Mouse (Mus musculus): ENCODE measurements around the gene Smyd4. TPM values are rescaled to one million over a fixed set of nuclear protein-coding genes. Genes with fewer than 3 reads are reported as not detected.

Gene Smyd4
- polyA plus RNA-seq, 1 experiment from 2014 or later: 15.1 TPM

- Histone ChIP-seq H3K9ac (no peak overlapping the region), H3K4me1 (peaks cover 11% of the 10 kb centered on the region), H3K27ac (no peak overlapping the region), H3K9me3 (no peaks in the 10 kb centered on the region), H3K36me3 (peaks cover 33% of the 10 kb centered on the region), H3K27me3 (replicated peaks) (no peaks in the 10 kb centered on the region), H3K4me3 (no peak overlapping the region), H3K4me2 (replicated peaks) (no peak overlapping the region)
- WGBS: 86% methylated on average over 7 of the region's 7 CpGs
- no peak for ATAC-seq (ENCODE audit: low FRiP score, low read depth)
Observed at GRCm38 (mm10) chr11:75449695-75450094, 101.5 kb downstream of the Smyd4 start.

- no peak for ATAC-seq (ENCODE audit: low FRiP score, low read depth)
- no peaks in the 10 kb centered on the region for H3K9me3 ChIP-seq
- H3K4me2 ChIP-seq (replicated peaks): 0 out of 2 replicates have a peak overlapping the region, but pooled peaks have one; percentile 3
- no peaks in the 10 kb centered on the region for H3K27me3 ChIP-seq (replicated peaks)
- peaks cover 18% of the 10 kb centered on the region for H3K4me1 ChIP-seq
- 88% methylated on average over 8 of the region's 8 CpGs for WGBS
- H3K27ac ChIP-seq: no peak overlapping the region
- peaks cover 28% of the 10 kb centered on the region for H3K36me3 ChIP-seq
- no peak overlapping the region for H3K9ac ChIP-seq
- no peak overlapping the region for H3K4me3 ChIP-seq
Observed at GRCm38 (mm10) chr11:75450304-75450908, 102.2 kb downstream of the Smyd4 start.

GRCm38 (mm10) chr11:75450936-75451335 lies 102.7 kb downstream of the Smyd4 start:
- Histone ChIP-seq H3K4me3 (no peak overlapping the region), H3K9ac (no peak overlapping the region), H3K27ac (no peak overlapping the region), H3K36me3 (peaks cover 25% of the 10 kb centered on the region), H3K4me1 (peaks cover 18% of the 10 kb centered on the region), H3K27me3 (replicated peaks) (no peaks in the 10 kb centered on the region), H3K9me3 (no peaks in the 10 kb centered on the region), H3K4me2 (replicated peaks) (0 out of 2 replicates have a peak overlapping the region, but pooled peaks have one; percentile 3)
- ATAC-seq (ENCODE audit: low FRiP score, low read depth): no peak
- 91% methylated on average over 15 of the region's 15 CpGs for WGBS

- Histone ChIP-seq H3K9ac (no peak overlapping the region), H3K27me3 (replicated peaks) (no peaks in the 10 kb centered on the region), H3K9me3 (no peaks in the 10 kb centered on the region), H3K36me3 (peaks cover 24% of the 10 kb centered on the region), H3K27ac (no peak overlapping the region), H3K4me1 (peaks cover 18% of the 10 kb centered on the region), H3K4me3 (no peak overlapping the region), H3K4me2 (replicated peaks) (no peak overlapping the region)
- 93% methylated on average over 8 of the region's 8 CpGs for WGBS
- ATAC-seq (ENCODE audit: low FRiP score, low read depth): no peak
Observed at GRCm38 (mm10) chr11:75452081-75452480, 103.8 kb downstream of the Smyd4 start.

- Histone ChIP-seq H3K4me2 (replicated peaks) (peak overlapping the region; percentile 99), H3K9ac (no peak overlapping the region), H3K4me3 (no peak overlapping the region), H3K4me1 (peaks cover 18% of the 10 kb centered on the region), H3K27ac (no peak overlapping the region), H3K9me3 (no peaks in the 10 kb centered on the region), H3K27me3 (replicated peaks) (no peaks in the 10 kb centered on the region), H3K36me3 (peaks cover 16% of the 10 kb centered on the region)
- 93% methylated on average over 31 of the region's 31 CpGs for WGBS
- ATAC-seq (ENCODE audit: low FRiP score, low read depth): no peak
Observed at GRCm38 (mm10) chr11:75452812-75453557, 104.8 kb downstream of the Smyd4 start.

GRCm38 (mm10) chr11:75453991-75454930 lies 106.0 kb downstream of the Smyd4 start, which contains the start of gene Wdr81:
Wdr81 (minus strand) TSS chr11:75454717.
- WGBS: 2% methylated on average over 56 of the region's 56 CpGs
- Histone ChIP-seq H3K4me1 (peaks cover 18% of the 10 kb centered on the region), H3K9ac (peak within 1 kb of the TSS; percentile 70), H3K36me3 (peaks cover 4% of the 10 kb centered on the region; the same call in 1 of the 2 replicates), H3K27me3 (replicated peaks) (no peaks in the 10 kb centered on the region), H3K27ac (0 out of 2 replicates have a peak within 1 kb of the TSS, but pooled peaks have one; percentile 27), H3K4me3 (peak within 1 kb of the TSS; percentile 63), H3K4me2 (replicated peaks) (peak within 1 kb of the TSS; percentile 99), H3K9me3 (no peaks in the 10 kb centered on the region)
- peak; percentile 92 for ATAC-seq (ENCODE audit: low FRiP score, low read depth)

Small RNA genes lying within 50 kb of the gene (microRNA-seq; reads per million reads assigned to microRNA genes)
- gene Gm47300: not detected

Other genes with a start within 250 kb of the Smyd4 start
- 17.1 and 17.8 TPM in 2 replicates for gene Hic1, start 178.9 kb upstream of the Smyd4 start, polyA plus RNA-seq (2016; fragmentation: Nextera tagmentation; extraction: Ambion mirVana)
- gene Ovca2, start 169.6 kb upstream of the Smyd4 start, polyA plus RNA-seq (2016; fragmentation: Nextera tagmentation; extraction: Ambion mirVana): 23.1 and 23.9 TPM in 2 replicates
- gene Dph1, start 157.2 kb upstream of the Smyd4 start, polyA plus RNA-seq (2016; fragmentation: Nextera tagmentation; extraction: Ambion mirVana): 16.7 and 18.4 TPM in 2 replicates
- gene Rtn4rl1, start 154.7 kb upstream of the Smyd4 start, polyA plus RNA-seq (2016; fragmentation: Nextera tagmentation; extraction: Ambion mirVana): 9.9 and 14.5 TPM in 2 replicates
- gene Rpa1, start 109 bp upstream of the Smyd4 start, polyA plus RNA-seq (2016; fragmentation: Nextera tagmentation; extraction: Ambion mirVana): 95.9 and 103 TPM in 2 replicates
- gene Serpinf1, start 74.3 kb downstream of the Smyd4 start, polyA plus RNA-seq (2016; fragmentation: Nextera tagmentation; extraction: Ambion mirVana): 72.8 and 73.2 TPM in 2 replicates
- 0.18 and 0.40 TPM in 2 replicates for gene Serpinf2, start 91.2 kb downstream of the Smyd4 start, polyA plus RNA-seq (2016; fragmentation: Nextera tagmentation; extraction: Ambion mirVana)
- gene Wdr81, start 106.3 kb downstream of the Smyd4 start, polyA plus RNA-seq (2016; fragmentation: Nextera tagmentation; extraction: Ambion mirVana): 8.2 and 9.0 TPM in 2 replicates
- gene Tlcd2, start 113.3 kb downstream of the Smyd4 start, polyA plus RNA-seq (2016; fragmentation: Nextera tagmentation; extraction: Ambion mirVana): 8.3 and 8.6 TPM in 2 replicates
- 68.3 and 69.2 TPM in 2 replicates for gene Prpf8, start 138.4 kb downstream of the Smyd4 start, polyA plus RNA-seq (2016; fragmentation: Nextera tagmentation; extraction: Ambion mirVana)
- gene Rilp, start 161.7 kb downstream of the Smyd4 start, polyA plus RNA-seq (2016; fragmentation: Nextera tagmentation; extraction: Ambion mirVana): 0.52 and 0.76 TPM in 2 replicates
- 4.9 and 5.8 TPM in 2 replicates for gene Scarf1, start 165.1 kb downstream of the Smyd4 start, polyA plus RNA-seq (2016; fragmentation: Nextera tagmentation; extraction: Ambion mirVana)
- 14.2 and 17.1 TPM in 2 replicates for gene Slc43a2, start 183.3 kb downstream of the Smyd4 start, polyA plus RNA-seq (2016; fragmentation: Nextera tagmentation; extraction: Ambion mirVana)
- 134 and 140 TPM in 2 replicates for gene Pitpna, start 239.7 kb downstream of the Smyd4 start, polyA plus RNA-seq (2016; fragmentation: Nextera tagmentation; extraction: Ambion mirVana)